Mouse (Mus musculus): ENCODE results near the gene Maats1. TPM values are rescaled to one million over a fixed set of nuclear protein-coding genes. Genes with fewer than 3 reads are reported as not detected.

Maats1 gene
- polyA plus RNA-seq, 1 experiment from 2014 or later = 0.71 TPM

- DNase-seq (ENCODE audit: low spot score) (no peak), ATAC-seq (no peak)
- H3K4me2 ChIP-seq (ENCODE audit: low read length) = no peak overlapping the region
- H3K9ac ChIP-seq (ENCODE audit: low read length) = no peak overlapping the region
- H3K27me3 ChIP-seq (replicated peaks; ENCODE audit: control insufficient read depth, insufficient read depth, low read length) = no peaks in the 10 kb centered on the region
- H3K9me3 ChIP-seq (replicated peaks; ENCODE audit: control insufficient read depth, low read length) = no peaks in the 10 kb centered on the region
- H3K4me3 ChIP-seq (ENCODE audit: low read depth, low read length) = no peak overlapping the region
- no peak overlapping the region for H3K27ac ChIP-seq (ENCODE audit: low read depth, low read length)
- H3K4me1 ChIP-seq (ENCODE audit: control insufficient read depth, insufficient read depth, low read length) = no peaks in the 10 kb centered on the region
- H3K36me3 ChIP-seq (ENCODE audit: control insufficient read depth, insufficient read depth, low read length) = peaks cover 32% of the 10 kb centered on the region
- 94% methylated on average over 5 of the region's 5 CpGs for WGBS
Measured at GRCm38 (mm10) chr16:38354185-38354913, 12.4 kb upstream of the Maats1 start.

GRCm38 (mm10) chr16:38353642-38354041, 11.7 kb upstream of the Maats1 start:
- ATAC-seq = no peak
- H3K4me1 ChIP-seq (ENCODE audit: control insufficient read depth, insufficient read depth, low read length) = no peaks in the 10 kb centered on the region
- no peaks in the 10 kb centered on the region for H3K9me3 ChIP-seq (replicated peaks; ENCODE audit: control insufficient read depth, low read length)
- H3K4me2 ChIP-seq (ENCODE audit: low read length) = no peak overlapping the region
- H3K36me3 ChIP-seq (ENCODE audit: control insufficient read depth, insufficient read depth, low read length) = peaks cover 37% of the 10 kb centered on the region
- no peak overlapping the region for H3K4me3 ChIP-seq (ENCODE audit: low read depth, low read length)
- H3K27me3 ChIP-seq (replicated peaks; ENCODE audit: control insufficient read depth, insufficient read depth, low read length) = no peaks in the 10 kb centered on the region
- no peak overlapping the region for H3K9ac ChIP-seq (ENCODE audit: low read length)
- 93% methylated on average over 2 of the region's 2 CpGs for WGBS
- H3K27ac ChIP-seq (ENCODE audit: low read depth, low read length) = no peak overlapping the region
- no peak for DNase-seq (ENCODE audit: low spot score)

- Histone ChIP-seq H3K27ac (ENCODE audit: low read depth, low read length) (no peak overlapping the region), H3K4me3 (ENCODE audit: low read depth, low read length) (no peak overlapping the region), H3K4me1 (ENCODE audit: control insufficient read depth, insufficient read depth, low read length) (peaks cover under 1% of the 10 kb centered on the region; the same call in 1 of the 2 replicates), H3K36me3 (ENCODE audit: control insufficient read depth, insufficient read depth, low read length) (peaks cover 37% of the 10 kb centered on the region), H3K9me3 (replicated peaks; ENCODE audit: control insufficient read depth, low read length) (no peaks in the 10 kb centered on the region), H3K27me3 (replicated peaks; ENCODE audit: control insufficient read depth, insufficient read depth, low read length) (no peaks in the 10 kb centered on the region), H3K9ac (ENCODE audit: low read length) (no peak overlapping the region), H3K4me2 (ENCODE audit: low read length) (no peak overlapping the region)
- ATAC-seq (no peak), DNase-seq (ENCODE audit: low spot score) (no peak)
Measured at GRCm38 (mm10) chr16:38352851-38353250, 10.9 kb upstream of the Maats1 start.

- no peak overlapping the region for H3K4me3 ChIP-seq (ENCODE audit: low read depth, low read length)
- 84% methylated on average over 7 of the region's 7 CpGs for WGBS
- H3K4me2 ChIP-seq (ENCODE audit: low read length) = no peak overlapping the region
- no peaks in the 10 kb centered on the region for H3K9me3 ChIP-seq (replicated peaks; ENCODE audit: control insufficient read depth, low read length)
- peaks cover 37% of the 10 kb centered on the region for H3K36me3 ChIP-seq (ENCODE audit: control insufficient read depth, insufficient read depth, low read length)
- no peaks in the 10 kb centered on the region for H3K27me3 ChIP-seq (replicated peaks; ENCODE audit: control insufficient read depth, insufficient read depth, low read length)
- DNase-seq (ENCODE audit: low spot score) (no peak), ATAC-seq (no peak)
- H3K27ac ChIP-seq (ENCODE audit: low read depth, low read length) = no peak overlapping the region
- H3K9ac ChIP-seq (ENCODE audit: low read length) = no peak overlapping the region
- H3K4me1 ChIP-seq (ENCODE audit: control insufficient read depth, insufficient read depth, low read length) = peaks cover 6% of the 10 kb centered on the region; the same call in 1 of the 2 replicates
Measured at GRCm38 (mm10) chr16:38352031-38352430, 10.1 kb upstream of the Maats1 start.

GRCm38 (mm10) chr16:38350939-38351338, 9.0 kb upstream of the Maats1 start:
- WGBS = 85% methylated on average over 6 of the region's 6 CpGs
- H3K4me1 ChIP-seq (ENCODE audit: control insufficient read depth, insufficient read depth, low read length) = peaks cover 6% of the 10 kb centered on the region; the same call in 1 of the 2 replicates

GRCm38 (mm10) chr16:38350361-38350855, 8.5 kb upstream of the Maats1 start:
- Histone ChIP-seq H3K27ac (ENCODE audit: low read depth, low read length) (no peak overlapping the region), H3K9ac (ENCODE audit: low read length) (no peak overlapping the region), H3K4me1 (ENCODE audit: control insufficient read depth, insufficient read depth, low read length) (peaks cover 6% of the 10 kb centered on the region; the same call in 1 of the 2 replicates), H3K27me3 (replicated peaks; ENCODE audit: control insufficient read depth, insufficient read depth, low read length) (no peaks in the 10 kb centered on the region), H3K4me3 (ENCODE audit: low read depth, low read length) (no peak overlapping the region), H3K4me2 (ENCODE audit: low read length) (no peak overlapping the region), H3K36me3 (ENCODE audit: control insufficient read depth, insufficient read depth, low read length) (peaks cover 37% of the 10 kb centered on the region), H3K9me3 (replicated peaks; ENCODE audit: control insufficient read depth, low read length) (no peaks in the 10 kb centered on the region)
- no peak for DNase-seq (ENCODE audit: low spot score)
- WGBS = 95% methylated on average over 7 of the region's 7 CpGs
- ATAC-seq = no peak

More at GRCm38 (mm10) chr16:38350939-38351338, 9.0 kb upstream of the Maats1 start:
- no peaks in the 10 kb centered on the region for H3K27me3 ChIP-seq (replicated peaks; ENCODE audit: control insufficient read depth, insufficient read depth, low read length)
- DNase-seq (ENCODE audit: low spot score) (no peak), ATAC-seq (no peak)
- no peak overlapping the region for H3K4me2 ChIP-seq (ENCODE audit: low read length)
- H3K4me3 ChIP-seq (ENCODE audit: low read depth, low read length) = no peak overlapping the region
- no peak overlapping the region for H3K27ac ChIP-seq (ENCODE audit: low read depth, low read length)
- no peak overlapping the region for H3K9ac ChIP-seq (ENCODE audit: low read length)
- peaks cover 37% of the 10 kb centered on the region for H3K36me3 ChIP-seq (ENCODE audit: control insufficient read depth, insufficient read depth, low read length)
- H3K9me3 ChIP-seq (replicated peaks; ENCODE audit: control insufficient read depth, low read length) = no peaks in the 10 kb centered on the region

- Histone ChIP-seq H3K4me3 (ENCODE audit: low read depth, low read length) (no peak overlapping the region), H3K27ac (ENCODE audit: low read depth, low read length) (no peak overlapping the region), H3K4me1 (ENCODE audit: control insufficient read depth, insufficient read depth, low read length) (peaks cover 6% of the 10 kb centered on the region; the same call in 1 of the 2 replicates), H3K9me3 (replicated peaks; ENCODE audit: control insufficient read depth, low read length) (no peaks in the 10 kb centered on the region), H3K27me3 (replicated peaks; ENCODE audit: control insufficient read depth, insufficient read depth, low read length) (no peaks in the 10 kb centered on the region), H3K9ac (ENCODE audit: low read length) (no peak overlapping the region), H3K36me3 (ENCODE audit: control insufficient read depth, insufficient read depth, low read length) (peaks cover 37% of the 10 kb centered on the region), H3K4me2 (ENCODE audit: low read length) (no peak overlapping the region)
- 94% methylated on average over 2 of the region's 2 CpGs for WGBS
- DNase-seq (ENCODE audit: low spot score) (no peak), ATAC-seq (no peak)
Measured at GRCm38 (mm10) chr16:38349881-38350280, 7.9 kb upstream of the Maats1 start.

- Histone ChIP-seq H3K4me2 (ENCODE audit: low read length) (no peak overlapping the region), H3K9ac (ENCODE audit: low read length) (no peak overlapping the region), H3K4me3 (ENCODE audit: low read depth, low read length) (no peak overlapping the region), H3K4me1 (ENCODE audit: control insufficient read depth, insufficient read depth, low read length) (peaks cover 6% of the 10 kb centered on the region; the same call in 1 of the 2 replicates), H3K27me3 (replicated peaks; ENCODE audit: control insufficient read depth, insufficient read depth, low read length) (no peaks in the 10 kb centered on the region), H3K9me3 (replicated peaks; ENCODE audit: control insufficient read depth, low read length) (no peaks in the 10 kb centered on the region), H3K36me3 (ENCODE audit: control insufficient read depth, insufficient read depth, low read length) (peaks cover 33% of the 10 kb centered on the region), H3K27ac (ENCODE audit: low read depth, low read length) (no peak overlapping the region)
- DNase-seq (ENCODE audit: low spot score) = no peak
- WGBS = 95% methylated on average over 9 of the region's 9 CpGs
- no peak for ATAC-seq
Measured at GRCm38 (mm10) chr16:38348217-38348761, 6.3 kb upstream of the Maats1 start.

- no peak overlapping the region for H3K27ac ChIP-seq (ENCODE audit: low read depth, low read length)
- no peak for ATAC-seq
Measured at GRCm38 (mm10) chr16:38347588-38347987, 5.6 kb upstream of the Maats1 start.

More at GRCm38 (mm10) chr16:38347588-38347987, 5.6 kb upstream of the Maats1 start:
- H3K4me1 ChIP-seq (ENCODE audit: control insufficient read depth, insufficient read depth, low read length) = peaks cover 6% of the 10 kb centered on the region; the same call in 1 of the 2 replicates
- peak overlapping the region; percentile 88 for H3K4me3 ChIP-seq (ENCODE audit: low read depth, low read length)
- no peaks in the 10 kb centered on the region for H3K27me3 ChIP-seq (replicated peaks; ENCODE audit: control insufficient read depth, insufficient read depth, low read length)
- H3K9ac ChIP-seq (ENCODE audit: low read length) = peak overlapping the region; percentile 87; the same call in 1 of the 2 replicates
- H3K4me2 ChIP-seq (ENCODE audit: low read length) = peak overlapping the region; percentile 76
- DNase-seq (ENCODE audit: low spot score) = no peak
- H3K36me3 ChIP-seq (ENCODE audit: control insufficient read depth, insufficient read depth, low read length) = peaks cover 33% of the 10 kb centered on the region
- no peaks in the 10 kb centered on the region for H3K9me3 ChIP-seq (replicated peaks; ENCODE audit: control insufficient read depth, low read length)
- 64% methylated on average over 6 of the region's 6 CpGs for WGBS
